Mouse (Mus musculus) heart, postnatal 0 days (tissue): ENCODE measurements around the gene Grn.

Source experiments
- CTCF ChIP-seq: IDR thresholded peaks from 2 replicates; pipeline ENCODE4 v1.5.1; 2016; ENCODE audit warnings: antibody characterized with exemption, control low read depth, low read depth
- EP300 ChIP-seq: IDR thresholded peaks from 2 replicates; pipeline ENCODE4 v1.6.1; 2016; ENCODE audit warnings: antibody characterized with exemption, low read depth

DNA sequence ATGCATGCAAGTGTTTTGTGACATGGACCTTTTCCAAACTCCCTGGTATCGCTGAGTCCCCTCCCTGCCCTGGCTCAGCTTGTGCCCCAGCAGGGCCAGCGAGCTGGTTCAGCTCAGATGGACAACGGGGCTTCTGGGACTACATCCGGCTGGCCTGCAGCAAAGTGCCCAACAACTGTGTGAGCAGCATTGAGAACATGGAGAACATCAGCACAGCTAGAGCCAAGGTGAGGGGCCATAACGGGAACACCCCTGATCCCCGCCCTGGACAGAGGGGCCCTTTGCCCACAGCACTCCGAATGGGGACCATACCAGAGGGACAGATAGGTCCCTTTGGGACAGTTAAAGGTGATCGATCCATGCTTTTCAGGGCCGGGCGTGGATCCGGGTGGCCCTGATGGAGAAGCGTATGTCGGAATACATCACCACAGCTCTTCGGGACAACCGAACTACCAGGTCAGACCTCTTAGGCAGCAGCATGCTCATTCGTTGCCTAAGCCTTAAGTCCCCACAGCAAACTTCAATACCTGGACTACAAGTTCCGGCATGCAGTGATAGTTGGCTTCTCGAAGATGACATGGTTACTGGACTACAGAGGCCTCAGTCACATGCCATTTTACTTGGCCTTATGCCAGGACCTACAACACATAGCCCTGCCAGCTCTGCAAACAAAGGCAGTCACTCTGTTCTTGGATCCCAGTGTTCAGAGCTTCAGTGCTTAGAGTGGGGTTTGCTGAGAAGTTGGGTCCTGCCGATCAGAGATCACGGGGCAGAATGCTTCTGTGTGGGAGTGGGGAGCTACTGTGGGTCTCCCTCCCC, 31.9 kb upstream of the Grn start:
- TF ChIP-seq CTCF, result no peak
- no peak for TF ChIP-seq EP300
